12 mouse cellular contexts compared by ENCODE assay signal in genomic region chr9:98194356-98194755, GRCm38 (mm10).
A peak's percentile ranks its signal among the peaks of the same experiment; 100 is the strongest.
DNase-seq lines count a peak whose midpoint lies in the region; ATAC-seq lines count a peak whose summit lies in the region.
"Had no signal": no experiment of that assay in that cellular context is flagged by ENCODE, and none has a peak within 500 bp of the region (broad histone marks: within the 10 kb centered on the region; RNA-seq: fewer than 3 reads in every experiment).

No protein-coding gene starts in this region.

- DNase-seq in cerebellum, adult 18-20 months: peak; percentile 14 to 24
- DNase-seq in cerebellum, adult 11 months: no peak
- peak; percentile 41 to 69 for DNase-seq in frontal cortex, adult 2 months (ENCODE audit: extremely low spot score in 1 of 2, low spot score in 1 of 2)
- peak; percentile 68 to 86 for DNase-seq in layer of hippocampus, postnatal 14 days (ENCODE audit: low spot score in 2 of 2)
- peak; percentile 76 for DNase-seq in left cerebral cortex, postnatal 4 days
- DNase-seq in heart, postnatal 36 days: no peak
- DNase-seq in thymus, adult 18-20 months: no peak
- DNase-seq: adrenal gland, postnatal 14 days; gastrocnemius, postnatal 25 days; heart, postnatal 10 days; lung, adult 2 months had no signal

- intact Hi-C loops in left cerebral cortex, postnatal 4 days (cut with DNase I): no loop called here
- intact Hi-C loops in heart, postnatal 36 days (cut with DNase I): no loop called here

- ATAC-seq in erythroid progenitor cell, adult 5-6 weeks (replicated peaks; ENCODE audit: low FRiP score, poor library complexity, severe bottlenecking): no peak

Comparison
In these comparisons a context has a peak if more than half of its experiments do, and no peak if none do; other contexts are left out.
1. DNase-seq: peak in cerebellum, adult 18-20 months (2 of 2), frontal cortex, adult 2 months (2 of 2), layer of hippocampus, postnatal 14 days (2 of 2) and left cerebral cortex, postnatal 4 days (single experiment); none in cerebellum, adult 11 months (single experiment), heart, postnatal 36 days (0 of 2) and thymus, adult 18-20 months (0 of 2).